Mouse (Mus musculus) T-helper 17 cell (primary cell): ENCODE data around the gene Vsig8.

Experiments used
- in situ Hi-C, 2 experiments: fragments of 300-600 bp; cut with MboI, MseI; formaldehyde crosslinking; loops; 1 replicate in 1 of 2; 2 replicates in 1 of 2; pipeline ENCODE4 v1.15.1; 2025; ENCODE audit warnings: high pct_unique_total_duplicates in 2 of 2

Vsig8 gene

GRCm38 (mm10) chr1:172555638-172556037 lies at the start of gene Vsig8:
Gene Vsig8 (plus strand): TSS chr1:172555938.
- in situ Hi-C loops = no loop called here

- in situ Hi-C loops = loop anchor here in 1 of 2 experiments (25.0 kb wide), 2 partner anchors 1445 to 1645 kb away; partner anchors contain the start of genes Atf6 and Fcgr3
Measured at GRCm38 (mm10) chr1:172507001-172507400, 48.7 kb upstream of the Vsig8 start.

- in situ Hi-C loops = loop anchor here in 1 of 2 experiments (25.0 kb wide), 2 partner anchors 1445 to 1645 kb away; partner anchors contain the start of genes Atf6 and Fcgr3
Measured at GRCm38 (mm10) chr1:172507701-172508100, 48.0 kb upstream of the Vsig8 start.

GRCm38 (mm10) chr1:172508172-172508571 lies 47.6 kb upstream of the Vsig8 start:
- in situ Hi-C loops = loop anchor here in 1 of 2 experiments (25.0 kb wide), 2 partner anchors 1446 to 1646 kb away; partner anchors contain the start of genes Atf6 and Fcgr3

- in situ Hi-C loops = loop anchor here in 1 of 2 experiments (25.0 kb wide), 2 partner anchors 1447 to 1647 kb away; partner anchors contain the start of genes Atf6 and Fcgr3
Measured at GRCm38 (mm10) chr1:172509235-172509634, 46.5 kb upstream of the Vsig8 start.

GRCm38 (mm10) chr1:172509983-172510382 lies 45.8 kb upstream of the Vsig8 start:
- in situ Hi-C loops = loop anchor here (10.0 to 25.0 kb wide), 3 partner anchors 305 to 1648 kb away; partner anchors contain the start of genes Atf6 (in 1 of the 2), Fcgr3 (in 1 of the 2) and Pea15a (in 1 of the 2)

DNA sequence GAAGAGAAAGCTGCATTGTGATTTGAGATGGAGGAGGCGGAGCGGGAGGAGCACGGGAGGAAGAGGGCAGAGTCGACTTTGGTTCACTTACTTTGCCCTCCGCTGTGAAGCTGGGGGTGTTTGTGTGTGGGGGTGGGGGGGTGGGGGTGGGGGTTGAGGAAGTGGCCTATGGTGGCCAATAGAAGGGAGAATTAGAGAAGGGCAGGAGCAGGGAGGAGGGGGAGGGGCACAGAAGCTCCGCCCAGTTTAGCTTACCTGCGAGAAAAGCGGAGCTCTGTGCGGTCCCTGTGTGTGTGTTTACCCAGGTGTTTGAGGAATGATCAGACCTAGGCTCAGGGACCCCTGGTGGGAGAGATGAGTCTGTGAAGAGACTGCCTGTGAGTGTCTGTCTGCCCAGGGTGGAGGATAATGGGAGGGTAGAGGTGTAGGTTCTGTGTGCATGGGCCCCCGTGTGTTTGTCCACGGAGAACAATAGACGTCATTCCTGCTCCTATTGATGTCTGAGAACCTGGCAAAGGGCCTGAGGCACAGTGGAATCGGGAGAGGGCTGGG lies 45.2 kb upstream of the Vsig8 start:
- in situ Hi-C loops = loop anchor here (10.0 to 25.0 kb wide), 3 partner anchors 306 to 1648 kb away; partner anchors contain the start of genes Atf6 (in 1 of the 2), Fcgr3 (in 1 of the 2) and Pea15a (in 1 of the 2)

DNA sequence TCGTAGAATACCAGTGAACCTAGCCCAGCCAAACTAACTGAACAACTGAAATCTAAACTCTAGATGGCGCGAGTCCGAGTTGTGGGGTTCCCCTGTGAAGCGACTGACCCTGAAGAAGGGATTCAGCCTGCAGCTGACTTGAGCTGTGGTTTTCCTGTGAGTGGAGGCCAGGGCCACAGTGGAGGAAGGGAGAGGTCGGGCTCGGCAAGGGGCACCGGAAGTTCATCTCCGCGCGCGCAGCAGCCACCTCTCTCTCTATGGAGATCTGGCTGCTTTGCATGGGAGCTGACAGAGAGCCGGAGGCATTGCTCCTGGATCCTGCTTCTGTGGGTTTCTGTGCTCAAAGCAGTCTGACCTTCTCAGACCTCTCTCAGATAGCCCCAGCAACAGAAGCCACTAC lies 42.8 kb upstream of the Vsig8 start:
- in situ Hi-C loops = loop anchor here (10.0 to 25.0 kb wide), 3 partner anchors 308 to 1651 kb away; partner anchors contain the start of genes Atf6 (in 1 of the 2), Fcgr3 (in 1 of the 2) and Pea15a (in 1 of the 2)

- in situ Hi-C loops = loop anchor here (10.0 to 25.0 kb wide), 3 partner anchors 309 to 1651 kb away; partner anchors contain the start of genes Atf6 (in 1 of the 2), Fcgr3 (in 1 of the 2) and Pea15a (in 1 of the 2)
Measured at GRCm38 (mm10) chr1:172513525-172514212, 42.1 kb upstream of the Vsig8 start.

GRCm38 (mm10) chr1:172514213-172514529 lies 41.6 kb upstream of the Vsig8 start:
- in situ Hi-C loops = loop anchor here (10.0 to 25.0 kb wide), 3 partner anchors 309 to 1652 kb away; partner anchors contain the start of genes Atf6 (in 1 of the 2), Fcgr3 (in 1 of the 2) and Pea15a (in 1 of the 2)

DNA sequence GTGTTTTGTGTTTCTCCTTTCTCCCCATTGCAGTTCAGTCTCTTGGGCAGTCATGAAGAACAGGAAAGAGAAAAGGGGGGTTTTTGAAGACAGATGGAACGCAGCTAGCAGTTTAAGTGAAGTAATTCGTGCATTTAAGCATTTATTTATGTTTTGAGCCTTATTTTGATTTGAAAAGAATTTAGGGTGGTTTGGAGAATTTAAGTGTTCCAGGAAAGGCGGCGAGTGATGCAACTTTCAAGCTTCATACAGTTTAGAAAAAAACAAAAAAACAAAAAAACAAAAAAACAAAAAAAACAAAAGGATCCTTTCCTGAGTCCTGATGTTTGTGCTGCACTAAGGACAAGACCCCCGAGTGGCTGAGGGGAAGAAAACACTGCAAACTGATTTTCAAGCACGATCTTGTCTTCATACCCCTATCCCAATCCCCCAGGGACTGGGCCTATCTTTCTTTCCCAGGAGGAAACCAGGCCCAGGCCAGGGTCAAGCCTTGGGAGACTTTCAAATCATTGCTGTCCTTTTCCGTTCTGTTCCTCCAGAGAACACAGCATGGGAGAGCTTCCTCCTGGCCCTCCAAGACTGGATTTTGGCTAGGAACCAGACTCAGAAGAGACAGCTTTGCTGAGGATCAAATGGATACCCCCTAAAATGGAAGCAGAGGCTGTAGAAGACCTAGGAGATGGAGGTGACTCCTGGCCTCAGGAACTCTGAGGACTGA lies 41.0 kb upstream of the Vsig8 start:
- in situ Hi-C loops = loop anchor here (10.0 to 25.0 kb wide), 3 partner anchors 310 to 1652 kb away; partner anchors contain the start of genes Atf6 (in 1 of the 2), Fcgr3 (in 1 of the 2) and Pea15a (in 1 of the 2)

DNA sequence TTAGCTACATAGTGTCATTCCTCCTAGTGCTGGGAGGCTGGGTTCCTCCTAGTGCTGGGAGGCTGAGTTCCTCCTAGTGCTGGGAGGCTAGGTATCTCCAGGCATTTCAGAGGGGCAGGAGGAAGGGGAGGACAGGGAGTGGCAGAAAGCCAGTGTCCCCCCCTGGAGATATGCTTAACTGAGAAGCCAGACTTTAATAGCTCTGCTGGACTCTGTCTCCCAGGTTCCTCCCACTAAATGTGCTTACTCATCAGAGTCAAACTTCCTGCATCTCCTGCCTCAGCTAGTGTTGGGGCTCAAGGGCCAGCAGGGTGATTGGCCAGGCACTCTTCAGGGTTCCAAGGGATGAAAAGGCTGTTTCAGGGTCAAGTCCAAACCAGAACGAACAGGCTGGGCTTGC lies 40.3 kb upstream of the Vsig8 start:
- in situ Hi-C loops = loop anchor here (10.0 to 25.0 kb wide), 3 partner anchors 311 to 1653 kb away; partner anchors contain the start of genes Atf6 (in 1 of the 2), Fcgr3 (in 1 of the 2) and Pea15a (in 1 of the 2)

DNA sequence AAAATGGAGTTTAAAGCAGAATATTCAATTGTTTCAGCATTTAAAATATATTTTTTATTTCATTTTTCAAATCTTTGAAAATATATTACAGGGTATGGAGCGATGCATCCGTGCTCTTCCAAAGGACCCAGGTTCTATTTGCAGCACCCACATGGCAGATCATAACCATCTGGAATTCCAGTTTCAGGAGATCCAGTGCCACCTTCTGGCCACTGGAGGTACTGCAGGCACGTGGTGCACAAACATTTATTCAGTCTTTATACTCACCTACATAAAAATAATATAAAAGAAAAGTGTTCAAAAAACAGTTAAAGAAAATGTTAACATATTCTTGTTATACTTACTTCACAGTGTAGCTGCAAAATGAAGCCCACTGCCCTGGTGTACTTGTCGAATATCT lies 37.7 kb upstream of the Vsig8 start:
- in situ Hi-C loops = loop anchor here (10.0 to 25.0 kb wide), 3 partner anchors 313 to 1656 kb away; partner anchors contain the start of genes Atf6 (in 1 of the 2), Fcgr3 (in 1 of the 2) and Pea15a (in 1 of the 2)

- in situ Hi-C loops = loop anchor here (10.0 to 25.0 kb wide), 3 partner anchors 315 to 1657 kb away; partner anchors contain the start of genes Atf6 (in 1 of the 2), Fcgr3 (in 1 of the 2) and Pea15a (in 1 of the 2)
Measured at GRCm38 (mm10) chr1:172519644-172520043, 36.1 kb upstream of the Vsig8 start.

GRCm38 (mm10) chr1:172520576-172521440 lies 34.9 kb upstream of the Vsig8 start, which contains the start of gene Cfap45:
Gene Cfap45 (plus strand): TSS chr1:172520801.
- in situ Hi-C loops = loop anchor here in 1 of 2 experiments (25.0 kb wide), 2 partner anchors 1459 to 1659 kb away; partner anchors contain the start of genes Atf6 and Fcgr3

DNA sequence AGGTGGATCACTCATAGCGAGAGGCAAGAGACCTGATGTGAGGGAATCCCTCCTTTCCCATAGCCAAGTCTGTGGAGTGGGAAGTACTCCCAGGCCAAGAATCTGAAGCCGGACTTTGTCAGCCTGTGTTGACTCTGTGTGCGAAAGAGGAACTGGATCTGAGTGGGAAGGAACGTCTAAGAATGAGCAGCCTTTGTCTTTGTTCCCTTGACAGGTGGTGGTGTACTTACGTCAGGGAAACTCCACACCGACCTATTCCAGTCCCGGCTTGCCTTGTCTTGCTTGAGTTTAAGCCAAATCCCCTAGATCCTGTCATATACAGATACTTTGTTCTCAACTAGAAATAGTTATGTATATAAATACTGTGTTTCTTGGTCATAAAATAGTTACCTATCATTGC lies 33.2 kb upstream of the Vsig8 start:
- in situ Hi-C loops = loop anchor here in 1 of 2 experiments (25.0 kb wide), 2 partner anchors 1460 to 1660 kb away; partner anchors contain the start of genes Atf6 and Fcgr3

GRCm38 (mm10) chr1:172523699-172524101 lies 32.0 kb upstream of the Vsig8 start:
- in situ Hi-C loops = loop anchor here in 1 of 2 experiments (25.0 kb wide), 2 partner anchors 1461 to 1661 kb away; partner anchors contain the start of genes Atf6 and Fcgr3

DNA sequence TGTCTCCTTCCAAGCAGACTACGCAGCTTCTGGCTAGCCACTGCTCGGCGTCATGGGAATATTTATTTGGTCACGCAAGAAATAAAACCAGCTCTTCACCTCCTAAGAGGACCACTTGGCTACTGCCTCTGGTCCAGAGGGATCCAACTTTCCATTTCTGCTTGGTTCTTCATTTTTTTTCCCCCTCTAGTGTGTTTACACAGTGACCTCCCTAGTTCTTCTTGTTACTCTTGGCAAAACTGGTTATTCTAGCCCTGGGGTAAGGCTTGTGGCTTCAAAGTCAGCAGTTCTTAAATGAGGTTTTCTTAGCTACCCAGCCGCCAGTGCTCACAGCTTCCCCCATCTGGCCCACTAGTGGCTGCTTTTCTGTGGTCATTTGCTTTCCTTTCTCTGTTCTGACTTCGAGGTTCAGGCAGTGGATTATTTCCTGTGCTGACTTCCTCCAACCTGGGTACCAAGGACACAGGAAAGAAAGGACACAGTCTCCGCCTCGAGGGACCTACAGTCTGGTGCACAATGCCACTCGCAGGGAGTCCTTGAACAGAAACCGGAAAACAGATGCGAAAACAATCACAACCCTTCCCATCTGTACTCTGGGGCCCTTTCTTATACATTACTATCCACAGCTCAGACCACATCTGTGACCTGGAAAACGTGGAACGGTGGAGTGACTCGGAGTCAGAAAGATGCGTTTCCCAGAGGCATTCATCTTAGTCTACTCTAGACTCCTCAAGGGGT lies 30.5 kb upstream of the Vsig8 start:
- in situ Hi-C loops = loop anchor here (5.0 kb wide), 2 partner anchors 107 to 112 kb away; partner anchors contain the start of gene Dusp23 (in 1 of the 2)
